Mouse (Mus musculus) MEL (cell line): ENCODE measurements around the gene Msgn1.

Experiments used
- CTCF ChIP-seq, 3 experiments: IDR thresholded peaks in 2 of 3; conservative IDR thresholded peaks in 1 of 3; 2 replicates each; pipeline ENCODE4 v1.5.1; 2011 to 2012; ENCODE audit warnings: low read length in 3 of 3, low read depth in 2 of 3, mild to moderate bottlenecking in 2 of 3, improper control_type of control experiment in 1 of 3, inconsistent platforms in 1 of 3, mixed read lengths in 1 of 3, moderate library complexity in 1 of 3; ENCODE audit not compliant: control insufficient read depth in 1 of 3, insufficient read depth in 1 of 3, poor library complexity in 1 of 3, severe bottlenecking in 1 of 3
- MAFK ChIP-seq: IDR thresholded peaks from 2 replicates; pipeline ENCODE4 v1.6.1; 2011; ENCODE audit warnings: low read depth, mild to moderate bottlenecking, low read length, improper control_type of control experiment, borderline replicate concordance
- RCOR1 ChIP-seq: IDR thresholded peaks from 2 replicates; pipeline ENCODE4 v1.6.1; 2012; ENCODE audit warnings: low read depth, mild to moderate bottlenecking, inconsistent platforms, low read length, improper control_type of control experiment
- ZKSCAN1 ChIP-seq: IDR thresholded peaks from 2 replicates; pipeline ENCODE4 v1.6.1; 2012; ENCODE audit warnings: low read depth, mild to moderate bottlenecking, inconsistent platforms, low read length, improper control_type of control experiment, moderate library complexity

DNA sequence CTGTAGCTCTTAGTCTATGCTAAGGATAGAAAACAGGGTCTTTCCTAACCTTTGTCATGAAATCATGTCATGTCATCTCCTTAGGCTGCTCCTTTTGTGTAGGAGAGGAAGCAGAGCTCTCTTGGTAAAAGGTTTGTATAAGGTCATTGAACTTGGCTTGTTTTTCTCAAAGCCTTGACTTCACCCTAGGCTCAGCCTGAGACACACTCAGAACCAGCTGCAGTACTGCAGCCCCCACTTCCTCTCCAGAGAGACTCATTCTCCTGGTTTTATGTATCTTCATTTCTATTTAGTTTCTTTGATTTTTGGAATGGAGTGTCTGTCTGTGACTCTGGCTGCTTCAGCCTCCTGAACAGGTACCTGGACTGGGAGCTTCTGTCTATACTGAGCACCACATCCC, 6.0 kb upstream of the Msgn1 start:
- no peak for TF ChIP-seq ZKSCAN1
- TF ChIP-seq CTCF (IDR thresholded peaks at IDR 0.05 in 2 of 3, conservative IDR thresholded peaks at IDR 0.05 in 1 of 3; ENCODE audit: control insufficient read depth in 1 of 3, insufficient read depth in 1 of 3, low read depth in 2 of 3, low read length in 3 of 3, poor library complexity in 1 of 3, severe bottlenecking in 1 of 3), result no peak
- no peak for TF ChIP-seq RCOR1
- no peak for TF ChIP-seq MAFK
